Mouse (Mus musculus): Measurements from ENCODE around the gene Gm49361.
"Not testable (repeated sequence)": the region's sequence is repeated elsewhere in the genome, so short reads cannot be mapped to it uniquely, and the experiment has no call there.

- not testable (repeated sequence) for TF ChIP-seq CTCF (conservative IDR thresholded peaks at IDR 0.05; ENCODE audit: low read length); NANOG (IDR thresholded peaks at IDR 0.05; ENCODE audit: borderline replicate concordance, low read length); POU5F1 (IDR thresholded peaks at IDR 0.05; ENCODE audit: borderline replicate concordance, low read length)
Observed at GRCm38 (mm10) chr14:57751006-57751405, 5.1 kb upstream of the Gm49361 start.
